Mouse (Mus musculus): ENCODE results near the gene Art4. TPM values are rescaled to one million over a fixed set of nuclear protein-coding genes. Genes with fewer than 3 reads are reported as not detected.

The Art4 gene
- total and polyA plus RNA-seq, 2 experiments from 2014 or later: 0.25 to 0.37 TPM

- H3K27ac ChIP-seq: peak overlapping the region; percentile 99
- no peaks in the 10 kb centered on the region for H3K27me3 ChIP-seq (ENCODE audit: insufficient read depth, low read length)
- no peak for DNase-seq (ENCODE audit: low spot score)
- ATAC-seq: no peak
- no peaks in the 10 kb centered on the region for H3K36me3 ChIP-seq (ENCODE audit: insufficient read depth, low read length)
- no peaks in the 10 kb centered on the region for H3K9me3 ChIP-seq (ENCODE audit: low read length)
- peak overlapping the region; percentile 83 for H3K9ac ChIP-seq (replicated peaks; ENCODE audit: low read length)
- WGBS: 30% methylated on average over 9 of the region's 9 CpGs
- H3K4me1 ChIP-seq (ENCODE audit: insufficient read depth, low read length): peaks cover 11% of the 10 kb centered on the region
- H3K4me3 ChIP-seq (ENCODE audit: low read length): peak overlapping the region; percentile 82
- peak overlapping the region; percentile 84 for H3K4me2 ChIP-seq (ENCODE audit: low read depth, low read length)
- TF ChIP-seq CTCF (IDR thresholded peaks at IDR 0.05; ENCODE audit: low read depth): no peak
Measured at GRCm38 (mm10) chr6:136804705-136805408, 52.7 kb downstream of the Art4 start.

- Histone ChIP-seq H3K36me3 (ENCODE audit: insufficient read depth, low read length) (no peaks in the 10 kb centered on the region), H3K9me3 (ENCODE audit: low read length) (no peaks in the 10 kb centered on the region), H3K9ac (replicated peaks; ENCODE audit: low read length) (peak within 1 kb of the TSS; percentile 83), H3K27ac (peak within 1 kb of the TSS; percentile 99), H3K4me3 (ENCODE audit: low read length) (peak within 1 kb of the TSS; percentile 82), H3K4me1 (ENCODE audit: insufficient read depth, low read length) (peaks cover 3% of the 10 kb centered on the region; the same call in 1 of the 2 replicates), H3K4me2 (ENCODE audit: low read depth, low read length) (peak within 1 kb of the TSS; percentile 84), H3K27me3 (ENCODE audit: insufficient read depth, low read length) (no peaks in the 10 kb centered on the region)
- no peak for TF ChIP-seq CTCF (IDR thresholded peaks at IDR 0.05; ENCODE audit: low read depth)
- WGBS: under 1% methylated on average over 50 of the region's 50 CpGs
- peak; percentile 73 for ATAC-seq
- DNase-seq (ENCODE audit: low spot score): peak; percentile 94
Measured at GRCm38 (mm10) chr6:136803739-136804633, 53.5 kb downstream of the Art4 start, which contains the start of gene Hist4h4. Gene Hist4h4 (minus strand): TSS chr6:136804415.

GRCm38 (mm10) chr6:136803093-136803738, 54.3 kb downstream of the Art4 start:
- Histone ChIP-seq H3K9me3 (ENCODE audit: low read length) (no peaks in the 10 kb centered on the region), H3K27me3 (ENCODE audit: insufficient read depth, low read length) (no peaks in the 10 kb centered on the region), H3K4me3 (ENCODE audit: low read length) (peak overlapping the region; percentile 82), H3K4me1 (ENCODE audit: insufficient read depth, low read length) (no peaks in the 10 kb centered on the region), H3K4me2 (ENCODE audit: low read depth, low read length) (peak overlapping the region; percentile 84), H3K27ac (peak overlapping the region; percentile 99), H3K9ac (replicated peaks; ENCODE audit: low read length) (peak overlapping the region; percentile 83), H3K36me3 (ENCODE audit: insufficient read depth, low read length) (no peaks in the 10 kb centered on the region)
- DNase-seq (ENCODE audit: low spot score): no peak
- ATAC-seq: peak; percentile 1; the same call in 1 of the 2 replicates
- 23% methylated on average over 12 of the region's 12 CpGs for WGBS
- no peak for TF ChIP-seq CTCF (IDR thresholded peaks at IDR 0.05; ENCODE audit: low read depth)

- no peaks in the 10 kb centered on the region for H3K4me1 ChIP-seq (ENCODE audit: insufficient read depth, low read length)
- H3K27ac ChIP-seq: no peak overlapping the region
- DNase-seq (ENCODE audit: low spot score) (no peak), ATAC-seq (no peak)
- no peak overlapping the region for H3K4me2 ChIP-seq (ENCODE audit: low read depth, low read length)
- 83% methylated on average over 6 of the region's 6 CpGs for WGBS
- no peak for TF ChIP-seq CTCF (IDR thresholded peaks at IDR 0.05; ENCODE audit: low read depth)
- no peak overlapping the region for H3K9ac ChIP-seq (replicated peaks; ENCODE audit: low read length)
- no peaks in the 10 kb centered on the region for H3K9me3 ChIP-seq (ENCODE audit: low read length)
- H3K27me3 ChIP-seq (ENCODE audit: insufficient read depth, low read length): no peaks in the 10 kb centered on the region
- no peaks in the 10 kb centered on the region for H3K36me3 ChIP-seq (ENCODE audit: insufficient read depth, low read length)
- H3K4me3 ChIP-seq (ENCODE audit: low read length): no peak overlapping the region
Measured at GRCm38 (mm10) chr6:136801274-136801673, 56.3 kb downstream of the Art4 start.

GRCm38 (mm10) chr6:136800710-136801109, 56.8 kb downstream of the Art4 start:
- ATAC-seq: no peak
- H3K9me3 ChIP-seq (ENCODE audit: low read length): no peaks in the 10 kb centered on the region
- H3K4me3 ChIP-seq (ENCODE audit: low read length): no peak overlapping the region
- 91% methylated on average over 8 of the region's 8 CpGs for WGBS
- H3K4me1 ChIP-seq (ENCODE audit: insufficient read depth, low read length): no peaks in the 10 kb centered on the region
- H3K36me3 ChIP-seq (ENCODE audit: insufficient read depth, low read length): no peaks in the 10 kb centered on the region
- H3K27me3 ChIP-seq (ENCODE audit: insufficient read depth, low read length): no peaks in the 10 kb centered on the region
- H3K27ac ChIP-seq: no peak overlapping the region
- no peak overlapping the region for H3K9ac ChIP-seq (replicated peaks; ENCODE audit: low read length)
- no peak for DNase-seq (ENCODE audit: low spot score)
- no peak overlapping the region for H3K4me2 ChIP-seq (ENCODE audit: low read depth, low read length)
- TF ChIP-seq CTCF (IDR thresholded peaks at IDR 0.05; ENCODE audit: low read depth): no peak

Small RNAs within 50 kb of the gene (microRNA-seq; reads per million reads assigned to microRNA genes)
- 0 reads per million in 2 experiments for gene Gm44364

Other genes starting within 250 kb of the Art4 start
- 0.32 TPM in 1 of 2 replicates, not detected in the other for gene Plbd1, start 195.8 kb downstream of the Art4 start, total RNA-seq (2014; rRNA removed)
- gene Plbd1, start 195.8 kb downstream of the Art4 start, polyA plus RNA-seq (2015; fragmentation: Nextera tagmentation; extraction: Ambion mirVana): 1.3 and 1.4 TPM in 2 replicates
- 0.50 and 0.52 TPM in 2 replicates for gene Gucy2c, start 76.0 kb downstream of the Art4 start, total RNA-seq (2014; rRNA removed)
- 0.28 and 0.45 TPM in 2 replicates for gene Gucy2c, start 76.0 kb downstream of the Art4 start, polyA plus RNA-seq (2015; fragmentation: Nextera tagmentation; extraction: Ambion mirVana)
- 80.5 and 164 TPM in 2 replicates for gene Hist4h4, start 53.3 kb downstream of the Art4 start, total RNA-seq (2014; rRNA removed)
- 0.39 and 0.47 TPM in 2 replicates for gene Hist4h4, start 53.3 kb downstream of the Art4 start, polyA plus RNA-seq (2015; fragmentation: Nextera tagmentation; extraction: Ambion mirVana)
- gene H2afj, start 49.5 kb downstream of the Art4 start, total RNA-seq (2014; rRNA removed): 36.8 and 42.0 TPM in 2 replicates
- gene H2afj, start 49.5 kb downstream of the Art4 start, polyA plus RNA-seq (2015; fragmentation: Nextera tagmentation; extraction: Ambion mirVana): 116 and 119 TPM in 2 replicates
- gene BC049715, start 30.1 kb downstream of the Art4 start, total RNA-seq (2014; rRNA removed): 0.50 and 1.2 TPM in 2 replicates
- gene BC049715, start 30.1 kb downstream of the Art4 start, polyA plus RNA-seq (2015; fragmentation: Nextera tagmentation; extraction: Ambion mirVana): 2.8 and 4.2 TPM in 2 replicates
- 37.1 and 39.4 TPM in 2 replicates for gene Wbp11, start 29.5 kb downstream of the Art4 start, total RNA-seq (2014; rRNA removed)
- 78.1 and 81.2 TPM in 2 replicates for gene Wbp11, start 29.5 kb downstream of the Art4 start, polyA plus RNA-seq (2015; fragmentation: Nextera tagmentation; extraction: Ambion mirVana)
- gene Smco3, start 22.3 kb downstream of the Art4 start, total RNA-seq (2014; rRNA removed): 1.8 TPM in 2 replicates
- gene Smco3, start 22.3 kb downstream of the Art4 start, polyA plus RNA-seq (2015; fragmentation: Nextera tagmentation; extraction: Ambion mirVana): 0.56 and 1.3 TPM in 2 replicates
- 23.6 and 34.6 TPM in 2 replicates for gene Mgp, start 18.1 kb upstream of the Art4 start, total RNA-seq (2014; rRNA removed)
- 74.4 and 81.8 TPM in 2 replicates for gene Mgp, start 18.1 kb upstream of the Art4 start, polyA plus RNA-seq (2015; fragmentation: Nextera tagmentation; extraction: Ambion mirVana)
- gene Erp27, start 64.4 kb upstream of the Art4 start, total RNA-seq (2014; rRNA removed): not detected in 2 replicates
- not detected in 2 replicates for gene Erp27, start 64.4 kb upstream of the Art4 start, polyA plus RNA-seq (2015; fragmentation: Nextera tagmentation; extraction: Ambion mirVana)
- not detected in 2 replicates for gene Pde6h, start 66.1 kb upstream of the Art4 start, total RNA-seq (2014; rRNA removed)
- 0.76 and 1.3 TPM in 2 replicates for gene Pde6h, start 66.1 kb upstream of the Art4 start, polyA plus RNA-seq (2015; fragmentation: Nextera tagmentation; extraction: Ambion mirVana)
- gene Arhgdib, start 84.2 kb upstream of the Art4 start, total RNA-seq (2014; rRNA removed): 7.2 and 12.8 TPM in 2 replicates
- gene Arhgdib, start 84.2 kb upstream of the Art4 start, polyA plus RNA-seq (2015; fragmentation: Nextera tagmentation; extraction: Ambion mirVana): 17.3 and 18.8 TPM in 2 replicates

Data from hindbrain, postnatal 0 days (tissue).